Mouse (Mus musculus) CH12.LX (cell line): ENCODE measurements at regions not wholly inside any gene's neighbourhood (a gene's known extent, or its start where the extent isn't known, plus 50 kb on each side); places are given as distances from the start of the nearest gene placed in this dataset.

ENCODE experiments used
- DNase-seq: peaks from one replicate; pipeline ENCODE4 v3.0.0-alpha.2; 2013; ENCODE audit errors: extremely low read depth
- H3K27ac ChIP-seq: 2 replicates; pipeline ENCODE4 v1.5.1; 2012; ENCODE audit warnings: low read depth, mild to moderate bottlenecking, control low read depth, moderate library complexity; ENCODE audit not compliant: insufficient read depth
- H3K27me3 ChIP-seq: replicated peaks from 2 replicates; pipeline ENCODE3; 2012; ENCODE audit warnings: inconsistent platforms
- H3K36me3 ChIP-seq, 2 experiments: replicated peaks in 1 of 2; 2 replicates each; pipeline versions ENCODE3 to v1.6.1; 2012; ENCODE audit warnings: inconsistent platforms in 1 of 2, low read length in 1 of 2, mild to moderate bottlenecking in 1 of 2, mixed read lengths in 1 of 2, moderate library complexity in 1 of 2; ENCODE audit not compliant: control insufficient read depth in 1 of 2, insufficient read depth in 1 of 2
- H3K4me1 ChIP-seq, 2 experiments: 2 replicates each; pipeline ENCODE4 v1.6.1; 2012; ENCODE audit warnings: inconsistent platforms in 1 of 2, moderate library complexity in 1 of 2; ENCODE audit not compliant: insufficient read depth in 2 of 2, control insufficient read depth in 1 of 2
- H3K4me2 ChIP-seq: 2 replicates; pipeline ENCODE4 v1.6.1; 2012; ENCODE audit warnings: low read depth, mild to moderate bottlenecking, control low read depth; ENCODE audit not compliant: poor library complexity, insufficient read depth, severe bottlenecking
- H3K4me3 ChIP-seq, 3 experiments: fragments of 150-350 bp in 1 of 3; sonication (generic) in 1 of 3; replicated peaks in 1 of 3; 2 replicates each; pipeline versions ENCODE3 to v1.5.1; 2011 to 2012; ENCODE audit warnings: low read depth in 2 of 3, low read length in 2 of 3, mild to moderate bottlenecking in 2 of 3, moderate library complexity in 2 of 3, control low read depth in 1 of 3, improper control_type of control experiment in 1 of 3, inconsistent platforms in 1 of 3, mixed read lengths in 1 of 3; ENCODE audit not compliant: poor library complexity in 1 of 3
- H3K79me2 ChIP-seq: replicated peaks from 2 replicates; pipeline ENCODE4 v1.6.1; 2012; ENCODE audit warnings: mild to moderate bottlenecking, moderate library complexity; ENCODE audit not compliant: control insufficient read depth, poor library complexity, insufficient read depth, severe bottlenecking; ENCODE audit errors: extremely low read depth
- H3K9ac ChIP-seq: 2 replicates; pipeline ENCODE4 v1.6.1; 2012; ENCODE audit warnings: low read depth, mild to moderate bottlenecking, control low read depth, moderate library complexity; ENCODE audit not compliant: insufficient read depth
- H3K9me3 ChIP-seq: replicated peaks from 2 replicates; pipeline ENCODE3; 2012; ENCODE audit warnings: low read length, inconsistent platforms, mixed read lengths
- CHD1 ChIP-seq: IDR thresholded peaks from 2 replicates; pipeline ENCODE4 v1.6.1; 2012; ENCODE audit warnings: low read depth, low read length, improper control_type of control experiment, inconsistent platforms
- CTCF ChIP-seq, 2 experiments: IDR thresholded peaks in 1 of 2; conservative IDR thresholded peaks in 1 of 2; 2 replicates each; pipeline ENCODE4 v1.5.1; 2011 to 2012; ENCODE audit warnings: low read depth in 2 of 2, low read length in 2 of 2, improper control_type of control experiment in 1 of 2, inconsistent platforms in 1 of 2, mild to moderate bottlenecking in 1 of 2, moderate library complexity in 1 of 2
- EP300 ChIP-seq: IDR thresholded peaks from 2 replicates; pipeline ENCODE4 v1.6.1; 2011; ENCODE audit warnings: low read length, improper control_type of control experiment
- IRF4 ChIP-seq: IDR thresholded peaks from 2 replicates; pipeline ENCODE4 v1.6.1; 2014; ENCODE audit warnings: low read depth, mild to moderate bottlenecking, inconsistent platforms, low read length, improper control_type of control experiment
- JUND ChIP-seq: conservative IDR thresholded peaks from 2 replicates; pipeline ENCODE4 v1.6.1; 2011; ENCODE audit warnings: low read depth, low read length, improper control_type of control experiment
- KAT2A ChIP-seq: IDR thresholded peaks from 2 replicates; pipeline ENCODE4 v1.6.1; 2012; ENCODE audit warnings: low read length, improper control_type of control experiment, inconsistent platforms; ENCODE audit not compliant: insufficient replicate concordance
- MAFK ChIP-seq: IDR thresholded peaks from 2 replicates; pipeline ENCODE4 v1.6.1; 2011; ENCODE audit warnings: low read length, improper control_type of control experiment; ENCODE audit not compliant: insufficient replicate concordance
- MAX ChIP-seq: IDR thresholded peaks from 2 replicates; pipeline ENCODE4 v1.6.1; 2011; ENCODE audit warnings: low read length, improper control_type of control experiment
- MAZ ChIP-seq: IDR thresholded peaks from 2 replicates; pipeline ENCODE4 v1.6.1; 2012; ENCODE audit warnings: low read depth, mild to moderate bottlenecking, inconsistent platforms, low read length, improper control_type of control experiment, moderate library complexity
- MEF2A ChIP-seq: IDR thresholded peaks from 2 replicates; pipeline ENCODE4 v1.6.1; 2014; ENCODE audit warnings: low read depth, mild to moderate bottlenecking, inconsistent platforms, low read length, improper control_type of control experiment, borderline replicate concordance
- MXI1 ChIP-seq: IDR thresholded peaks from 2 replicates; pipeline ENCODE4 v1.6.1; 2011; ENCODE audit warnings: mild to moderate bottlenecking, low read depth, low read length, improper control_type of control experiment
- MYC ChIP-seq: IDR thresholded peaks from 2 replicates; pipeline ENCODE4 v1.6.1; 2011; ENCODE audit warnings: low read depth, mild to moderate bottlenecking, improper control_type of control experiment, low read length
- NRF1 ChIP-seq: IDR thresholded peaks from 2 replicates; pipeline ENCODE4 v1.6.1; 2014; ENCODE audit warnings: low read depth, mild to moderate bottlenecking, inconsistent platforms, low read length, improper control_type of control experiment, moderate library complexity
- POLR2AphosphoS2 ChIP-seq: IDR thresholded peaks from 2 replicates; pipeline ENCODE4 v1.6.1; 2011; ENCODE audit warnings: low read depth, low read length, improper control_type of control experiment
- SMC3 ChIP-seq: IDR thresholded peaks from 2 replicates; pipeline ENCODE4 v1.6.1; 2011; ENCODE audit warnings: low read depth, low read length, improper control_type of control experiment
- TBP ChIP-seq: conservative IDR thresholded peaks from 2 replicates; pipeline ENCODE4 v1.6.1; 2011; ENCODE audit warnings: low read depth, low read length, improper control_type of control experiment
- TCF12 ChIP-seq: IDR thresholded peaks from 2 replicates; pipeline ENCODE4 v1.6.1; 2014; ENCODE audit warnings: low read depth, mild to moderate bottlenecking, inconsistent platforms, low read length, improper control_type of control experiment
- UBTF ChIP-seq: IDR thresholded peaks from 2 replicates; pipeline ENCODE4 v1.6.1; 2012; ENCODE audit warnings: low read depth, mild to moderate bottlenecking, inconsistent platforms, low read length, improper control_type of control experiment, moderate library complexity
- USF1 ChIP-seq: IDR thresholded peaks from 2 replicates; pipeline ENCODE4 v1.6.1; 2014; ENCODE audit warnings: low read depth, mild to moderate bottlenecking, inconsistent platforms, low read length, improper control_type of control experiment
- USF2 ChIP-seq: conservative IDR thresholded peaks from 2 replicates; pipeline ENCODE4 v1.6.1; 2011; ENCODE audit warnings: low read depth, low read length, improper control_type of control experiment
- ZC3H11A ChIP-seq: IDR thresholded peaks from 2 replicates; pipeline ENCODE4 v1.6.1; 2012; ENCODE audit warnings: low read depth, mild to moderate bottlenecking, inconsistent platforms, low read length, improper control_type of control experiment
- ZMIZ1 ChIP-seq: IDR thresholded peaks from 2 replicates; pipeline ENCODE4 v1.6.1; 2012; ENCODE audit warnings: low read depth, mild to moderate bottlenecking, inconsistent platforms, low read length, improper control_type of control experiment
- ZNF384 ChIP-seq: IDR thresholded peaks from 2 replicates; pipeline ENCODE4 v1.6.1; 2012; ENCODE audit warnings: low read depth, low read length, improper control_type of control experiment, inconsistent platforms
- dilution Hi-C: fragments of 300-500 bp; cut with MboI; formaldehyde crosslinking; loops from 2 replicates; pipeline ENCODE4 v1.14.3; 2020; ENCODE audit warnings: low sequenced_read_pairs; ENCODE audit not compliant: extremely low pct_unique_long_range_greater_than_20kb, extremely low pct_ligation_motif_present
- in situ Hi-C: fragments of 300-500 bp; cut with MboI; formaldehyde crosslinking; loops from 3 replicates; pipeline ENCODE4 v1.14.3; 2019; ENCODE audit warnings: low sequenced_read_pairs, low pct_ligation_motif_present, low pct_unique_long_range_greater_than_20kb, mixed read lengths

DNA sequence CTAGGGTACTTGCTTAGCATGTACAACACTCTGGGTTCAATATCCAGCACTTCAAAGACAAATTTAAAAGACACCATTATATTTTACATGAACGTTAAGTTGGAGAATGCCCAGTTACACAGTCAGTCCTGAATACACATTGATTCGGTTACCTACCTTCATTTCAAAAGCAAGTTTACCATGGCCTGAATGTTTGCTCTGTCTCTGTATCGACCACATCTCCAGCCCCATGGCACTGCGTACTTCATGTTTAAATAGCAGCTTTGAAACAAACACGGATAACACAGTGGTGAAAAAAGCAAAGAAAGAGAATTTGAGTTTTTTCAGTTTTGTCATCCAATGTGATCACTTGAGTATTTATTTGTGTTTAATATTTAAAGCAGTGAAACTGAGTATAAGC is 254.1 kb upstream of the Plxna2 start:
- TF ChIP-seq UBTF (no peak), SMC3 (no peak), EP300 (no peak), JUND (no peak), KAT2A (no peak), IRF4 (no peak), CHD1 (no peak), POLR2AphosphoS2 (no peak)
- H3K4me3 ChIP-seq, result no peak overlapping the region
- no peak overlapping the region for H3K4me2 ChIP-seq
- no peaks in the 10 kb centered on the region for H3K27me3 ChIP-seq
- no peaks in the 10 kb centered on the region for H3K9me3 ChIP-seq
- in situ Hi-C loops, result no loop called here
- no peak overlapping the region for H3K27ac ChIP-seq
- no peaks in the 10 kb centered on the region for H3K79me2 ChIP-seq
- DNase-seq, result no peak
- no peak overlapping the region for H3K9ac ChIP-seq
- no peaks in the 10 kb centered on the region for H3K4me1 ChIP-seq
- dilution Hi-C loops, result no loop called here
- no peaks in the 10 kb centered on the region for H3K36me3 ChIP-seq

- dilution Hi-C loops, result no loop called here
Observed at GRCm38 (mm10) chr1:194363129-194363768, 254.8 kb upstream of the Plxna2 start.

More at GRCm38 (mm10) chr1:194363129-194363768, 254.8 kb upstream of the Plxna2 start:
- in situ Hi-C loops, result no loop called here
- H3K9me3 ChIP-seq, result no peaks in the 10 kb centered on the region
- no peaks in the 10 kb centered on the region for H3K36me3 ChIP-seq
- no peaks in the 10 kb centered on the region for H3K27me3 ChIP-seq
- no peaks in the 10 kb centered on the region for H3K79me2 ChIP-seq
- H3K27ac ChIP-seq, result no peak overlapping the region
- H3K4me2 ChIP-seq, result no peak overlapping the region
- TF ChIP-seq TCF12, result no peak
- TF ChIP-seq ZMIZ1, result no peak
- TF ChIP-seq MXI1, result no peak
- no peak for TF ChIP-seq MEF2A
- TF ChIP-seq CHD1, result no peak
- TF ChIP-seq NRF1, result no peak
- no peak for TF ChIP-seq MYC
- TF ChIP-seq MAZ, result no peak
- TF ChIP-seq MAFK, result no peak
- TF ChIP-seq USF2, result no peak
- TF ChIP-seq USF1, result no peak
- no peak for TF ChIP-seq CTCF (conservative IDR thresholded peaks at IDR 0.05 in 1 of 2, IDR thresholded peaks at IDR 0.05 in 1 of 2; ENCODE audit: low read depth in 2 of 2, low read length in 2 of 2)
- no peak for TF ChIP-seq TBP
- no peak for TF ChIP-seq MAX
- TF ChIP-seq ZC3H11A, result no peak
- no peak for TF ChIP-seq ZNF384
- TF ChIP-seq POLR2AphosphoS2, result no peak
- H3K4me3 ChIP-seq, result no peak overlapping the region
- DNase-seq, result no peak
- H3K4me1 ChIP-seq, result no peaks in the 10 kb centered on the region
- H3K9ac ChIP-seq, result no peak overlapping the region
